Mouse (Mus musculus) ES-Bruce4 (cell line): ENCODE data around the gene 3300002I08Rik. TPM values are rescaled to one million over a fixed set of nuclear protein-coding genes. Genes with fewer than 3 reads are reported as not detected.
A peak's percentile ranks its signal among the peaks of the same experiment; 100 is the strongest.
"Not testable (repeated sequence)": the region's sequence is repeated elsewhere in the genome, so short reads cannot be mapped to it uniquely, and the experiment has no call there.

ENCODE experiments used
- H3K27ac ChIP-seq: 2 replicates; pipeline ENCODE4 v1.5.1; 2012; ENCODE audit warnings: low read length, inconsistent platforms; ENCODE audit not compliant: insufficient read depth
- H3K27me3 ChIP-seq: 2 replicates; pipeline ENCODE4 v1.6.1; 2012; ENCODE audit warnings: mild to moderate bottlenecking, low read length, inconsistent platforms; ENCODE audit not compliant: control insufficient read depth, poor library complexity, insufficient read depth, severe bottlenecking
- H3K36me3 ChIP-seq: 2 replicates; pipeline ENCODE4 v1.6.1; 2012; ENCODE audit warnings: inconsistent platforms, mild to moderate bottlenecking, low read length, moderate library complexity; ENCODE audit not compliant: control insufficient read depth, poor library complexity, insufficient read depth, severe bottlenecking
- H3K4me1 ChIP-seq: one replicate; pipeline ENCODE4 v1.8.1; 2011; ENCODE audit warnings: low read length; ENCODE audit not compliant: control insufficient read depth, insufficient read depth
- H3K4me3 ChIP-seq: 2 replicates; pipeline ENCODE4 v1.5.1; 2011; ENCODE audit warnings: low read depth, mild to moderate bottlenecking, low read length
- H3K9ac ChIP-seq: 2 replicates; pipeline ENCODE4 v1.6.1; 2012; ENCODE audit warnings: low read depth, mild to moderate bottlenecking, inconsistent platforms; ENCODE audit not compliant: poor library complexity, severe bottlenecking
- H3K9me3 ChIP-seq: replicated peaks from 2 replicates; pipeline ENCODE4 v1.6.1; 2012; ENCODE audit warnings: mild to moderate bottlenecking, low read length, inconsistent platforms; ENCODE audit not compliant: control insufficient read depth, poor library complexity, insufficient read depth, severe bottlenecking
- CTCF ChIP-seq: IDR thresholded peaks from one replicate; pipeline ENCODE4 v1.8.1; 2011; ENCODE audit warnings: low read depth, low read length
- EP300 ChIP-seq: IDR thresholded peaks from 2 replicates; pipeline ENCODE4 v1.6.1; 2011; ENCODE audit warnings: low read depth, low read length; ENCODE audit not compliant: insufficient read depth
- POLR2A ChIP-seq: IDR thresholded peaks from one replicate; pipeline ENCODE4 v1.8.1; 2011; ENCODE audit warnings: low read length; ENCODE audit not compliant: insufficient read depth
- polyA plus RNA-seq: library from polyadenylated mRNA; stranded (reverse); fragments of >200 nt; gene quantifications from 2 replicates; pipeline ENCODE4 v1.2.4, GENCODE M21; 2011; ENCODE audit warnings: low read depth; ENCODE audit not compliant: missing spikeins, insufficient read depth, insufficient read length

3300002I08Rik gene
- 7.8 and 9.0 TPM in 2 replicates for polyA plus RNA-seq

DNA sequence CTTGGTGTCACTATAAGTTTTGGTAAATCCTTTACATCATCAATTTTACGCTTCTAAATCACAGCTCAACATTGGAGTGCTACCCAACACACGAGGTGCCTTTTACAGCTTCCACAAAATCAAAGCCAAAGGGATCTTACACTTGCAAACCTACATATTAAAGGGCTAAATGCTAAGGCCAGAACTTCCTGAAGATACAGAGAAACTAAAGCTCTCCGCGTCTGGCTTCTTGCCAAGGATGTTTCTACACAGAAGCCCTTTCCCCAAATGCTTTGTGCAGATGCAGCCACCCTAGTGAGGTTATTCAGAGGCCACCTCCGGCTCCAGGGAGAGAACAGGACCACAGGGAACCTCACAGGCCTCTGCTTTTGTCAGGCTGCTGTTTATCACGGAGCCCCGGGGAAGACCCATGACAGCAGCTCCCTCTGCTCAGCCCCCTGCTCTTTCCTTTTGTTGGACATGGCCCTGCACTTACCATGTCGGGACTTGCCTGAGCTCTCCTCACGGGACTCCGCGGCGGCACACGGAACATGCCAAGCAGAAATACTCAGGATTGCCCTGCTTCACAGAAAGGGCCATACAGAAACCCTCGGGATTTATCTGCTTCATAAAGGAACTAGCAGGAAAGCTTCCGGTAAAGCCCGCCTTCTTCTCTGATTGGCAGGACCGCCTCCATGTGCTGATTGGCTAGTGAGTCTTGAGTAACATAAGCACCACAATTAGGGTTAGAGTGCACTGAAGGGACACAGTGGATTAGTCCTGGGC is at the start of gene 3300002I08Rik:
Gene 3300002I08Rik (minus strand): TSS at position 653 of the 765 bp plus-strand sequence.
- peak; percentile 66 for TF ChIP-seq POLR2A
- H3K27ac ChIP-seq: peak within 1 kb of the TSS; percentile 89

DNA sequence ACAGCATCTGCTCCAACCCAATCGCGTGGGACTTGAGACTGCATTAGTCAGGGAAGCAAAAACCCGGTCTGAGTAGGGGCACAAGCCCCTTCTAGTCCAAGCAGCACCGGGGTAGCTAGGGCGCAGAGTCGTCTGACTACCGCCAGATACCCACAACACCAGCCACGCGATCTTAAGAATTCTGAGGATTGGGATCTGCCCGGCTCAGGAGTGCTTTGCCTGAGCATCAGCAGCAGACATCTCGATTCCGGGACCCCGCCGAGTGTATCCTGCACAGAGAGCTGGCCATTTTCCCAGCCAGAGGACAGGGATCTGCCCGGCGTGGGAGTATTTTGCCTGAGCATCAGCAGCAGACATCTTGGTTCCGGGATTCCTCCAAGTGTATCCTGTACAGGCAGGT is 49.6 kb upstream of the 3300002I08Rik start:
- H3K9me3 ChIP-seq, H3K27ac ChIP-seq, H3K4me1 ChIP-seq, H3K27me3 ChIP-seq, H3K36me3 ChIP-seq: not testable (repeated sequence)
- peak overlapping the region; percentile 53 for H3K4me3 ChIP-seq
- peak overlapping the region; percentile 52 for H3K9ac ChIP-seq

More for the DNA sequence above, at the start of gene 3300002I08Rik:
- H3K4me1 ChIP-seq, H3K36me3 ChIP-seq, H3K9me3 ChIP-seq, H3K27me3 ChIP-seq: not testable (repeated sequence)
- Histone ChIP-seq H3K4me3 (peak within 1 kb of the TSS; percentile 99), H3K9ac (peak within 1 kb of the TSS; percentile 54)

DNA sequence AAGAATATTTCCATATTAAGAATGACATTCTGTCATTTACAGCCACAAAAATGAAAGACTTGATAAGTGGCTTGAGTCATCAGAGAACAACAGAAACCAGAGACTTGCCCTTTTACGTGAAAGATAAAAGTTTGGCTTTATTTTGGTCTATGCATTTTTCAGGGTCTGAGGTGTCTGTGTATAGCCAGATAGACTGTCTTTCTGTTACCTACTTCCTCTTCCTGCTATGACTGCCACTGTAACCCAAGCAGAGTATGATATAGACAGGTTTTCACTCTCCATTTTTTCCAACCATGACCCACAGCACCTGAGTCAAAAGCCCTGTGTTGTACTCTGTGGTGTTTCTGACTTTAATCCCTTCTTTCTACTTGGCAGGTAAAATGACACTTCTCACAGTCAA is 27.6 kb upstream of the 3300002I08Rik start:
- H3K9me3 ChIP-seq: peaks cover 3% of the 10 kb centered on the region; the same call in 1 of the 2 replicates
- no peaks in the 10 kb centered on the region for H3K27me3 ChIP-seq
- TF ChIP-seq CTCF: no peak
- no peak for TF ChIP-seq POLR2A
- no peak for TF ChIP-seq EP300
- no peak overlapping the region for H3K9ac ChIP-seq
- H3K36me3 ChIP-seq: no peaks in the 10 kb centered on the region
- no peaks in the 10 kb centered on the region for H3K4me1 ChIP-seq
- H3K27ac ChIP-seq: no peak overlapping the region
- H3K4me3 ChIP-seq: no peak overlapping the region

DNA sequence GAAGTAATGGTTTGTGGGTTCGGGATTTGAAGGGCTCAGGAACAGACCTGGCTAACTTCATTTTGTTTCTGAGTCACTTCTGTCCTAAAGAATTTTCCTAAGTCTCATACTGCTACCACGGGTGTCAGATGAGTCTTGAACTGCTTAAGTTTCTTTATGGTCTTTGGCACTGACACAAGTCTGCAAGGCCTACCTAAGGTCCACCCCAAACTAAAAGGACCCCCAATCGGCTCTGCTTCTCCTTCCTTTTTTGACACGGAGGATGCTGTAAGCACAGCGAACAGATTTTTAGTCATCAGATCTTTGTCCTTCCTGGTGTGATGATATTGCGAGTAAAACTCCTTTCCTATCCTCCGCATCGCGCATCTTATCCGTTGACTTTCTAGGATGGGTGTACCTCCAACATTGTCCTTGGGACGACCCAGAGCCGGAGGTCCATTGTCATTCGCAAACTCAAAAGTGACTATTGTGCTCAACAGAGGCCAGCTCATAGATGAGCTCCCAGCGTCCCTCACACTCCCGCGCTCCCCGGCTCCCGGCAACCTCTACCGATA is 23.1 kb upstream of the 3300002I08Rik start:
- H3K9ac ChIP-seq, H3K36me3 ChIP-seq, H3K27me3 ChIP-seq, H3K4me1 ChIP-seq, H3K27ac ChIP-seq, H3K9me3 ChIP-seq, H3K4me3 ChIP-seq: not testable (repeated sequence)

DNA sequence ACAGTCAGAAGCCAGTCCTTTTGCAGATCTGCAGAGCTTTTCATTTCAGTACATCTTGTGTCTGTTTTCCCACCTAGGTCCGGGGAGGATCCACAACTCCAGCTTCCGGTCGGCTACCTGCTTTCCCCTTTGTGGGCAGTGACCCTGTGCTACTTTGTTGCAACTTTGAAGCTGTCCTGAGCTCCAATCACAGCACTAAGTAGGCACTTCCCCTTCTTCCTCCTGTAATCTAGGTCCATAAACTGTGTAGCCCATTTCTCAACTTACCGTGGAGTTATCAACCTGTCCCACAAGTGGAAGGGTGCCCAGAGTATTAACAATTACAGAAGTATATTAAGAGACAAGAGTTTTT is 289 bp upstream of the 3300002I08Rik start:
- H3K27me3 ChIP-seq: no peaks in the 10 kb centered on the region
- TF ChIP-seq CTCF: no peak
- TF ChIP-seq POLR2A: no peak
- no peak for TF ChIP-seq EP300
- H3K9me3 ChIP-seq: no peaks in the 10 kb centered on the region
- peak overlapping the region; percentile 54 for H3K9ac ChIP-seq
- no peaks in the 10 kb centered on the region for H3K4me1 ChIP-seq
- H3K36me3 ChIP-seq: no peaks in the 10 kb centered on the region
- peak overlapping the region; percentile 42 for H3K4me3 ChIP-seq
- peak overlapping the region; percentile 8; the same call in 1 of the 2 replicates for H3K27ac ChIP-seq

DNA sequence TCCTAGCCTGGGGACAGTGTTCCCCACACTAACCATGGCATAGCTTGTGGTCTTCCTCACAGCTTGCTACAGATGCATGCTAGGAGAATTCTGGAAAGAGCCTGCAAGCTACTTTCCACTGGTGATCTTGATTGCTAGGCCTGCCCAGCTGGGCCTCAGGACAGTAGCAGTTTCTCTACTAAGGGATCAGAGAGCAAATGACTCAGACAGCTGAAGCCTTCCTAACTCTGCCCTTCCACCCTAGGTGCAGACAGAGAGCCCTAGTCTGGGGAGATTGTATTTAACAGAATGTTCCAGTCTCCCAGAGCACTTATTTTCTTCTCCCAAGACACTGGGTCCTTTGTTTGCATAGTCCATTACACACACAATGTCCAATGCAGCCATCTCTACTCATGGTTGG is 5.4 kb downstream of the 3300002I08Rik start:
- not testable (repeated sequence) for H3K4me1 ChIP-seq, H3K4me3 ChIP-seq, H3K9ac ChIP-seq, H3K9me3 ChIP-seq, H3K27me3 ChIP-seq, H3K36me3 ChIP-seq
- H3K27ac ChIP-seq: peak overlapping the region; percentile 78
